Mouse (Mus musculus): ENCODE data around the gene Dact3. TPM values are rescaled to one million over a fixed set of nuclear protein-coding genes. Genes with fewer than 3 reads are reported as not detected.

The Dact3 gene
- total and polyA plus RNA-seq, 3 experiments = 0.31 to 2.1 TPM; not detected in 1

DNA sequence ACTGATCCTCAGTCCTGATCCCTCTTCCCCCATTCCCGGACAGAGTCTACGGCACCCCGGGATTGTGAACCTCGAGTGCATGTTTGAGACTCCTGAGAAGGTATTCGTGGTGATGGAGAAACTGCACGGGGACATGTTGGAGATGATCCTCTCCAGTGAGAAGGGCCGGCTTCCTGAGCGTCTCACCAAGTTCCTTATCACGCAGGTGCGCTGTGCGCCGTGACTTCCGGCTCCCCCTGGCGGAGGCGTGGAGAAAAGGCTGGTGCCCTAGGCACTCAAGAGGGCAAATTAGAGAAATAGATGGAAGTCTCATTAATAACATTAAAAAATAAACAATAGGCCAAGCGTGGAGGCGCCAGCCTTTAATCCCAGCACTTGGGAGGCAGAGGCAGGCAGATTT is 16.8 kb upstream of the Dact3 start:
- Histone ChIP-seq H3K27me3 (ENCODE audit: control insufficient read depth in 1 of 2, insufficient read depth in 2 of 2, low read length in 2 of 2) (no peaks in the 10 kb centered on the region), H3K4me1 (ENCODE audit: control insufficient read depth in 1 of 2, insufficient read depth in 2 of 2, low read length in 2 of 2) (0 out of 4 replicates have a peak, but pooled peaks cover 0 to 3% of the 10 kb centered on the region in 2 experiments), H3K4me3 (ENCODE audit: control insufficient read depth in 1 of 2, insufficient read depth in 1 of 2, low read depth in 2 of 2, low read length in 2 of 2) (0 out of 4 replicates have a peak overlapping the region, but pooled peaks of 1 of the 2 experiments have one; percentile 25), H3K9me3 (replicated peaks; ENCODE audit: insufficient read depth, low read length) (no peaks in the 10 kb centered on the region), H3K27ac (ENCODE audit: control insufficient read depth, low read depth, low read length) (no peak overlapping the region), H3K79me2 (ENCODE audit: control insufficient read depth, insufficient read depth, low read length, poor library complexity) (no peaks in the 10 kb centered on the region), H3K36me3 (ENCODE audit: control insufficient read depth in 1 of 2, insufficient read depth in 2 of 2, low read length in 2 of 2) (0 out of 4 replicates have a peak, but pooled peaks cover 0 to 2% of the 10 kb centered on the region in 2 experiments), H3K9ac (ENCODE audit: control insufficient read depth, low read depth, low read length, poor library complexity, severe bottlenecking) (no peak overlapping the region)
- TF ChIP-seq GATA1 (IDR thresholded peaks at IDR 0.05; ENCODE audit: low read depth, low read length) = peak; percentile 59; the same call in 1 of the 2 replicates
- TF ChIP-seq HCFC1 (IDR thresholded peaks at IDR 0.05; ENCODE audit: low read depth, low read length) = 0 out of 2 replicates have a peak, but pooled peaks have one; percentile 48
- 0 out of 2 replicates have a peak, but pooled peaks have one; percentile 18 for TF ChIP-seq ELF1 (IDR thresholded peaks at IDR 0.05; ENCODE audit: low read depth, low read length)
- TF ChIP-seq SMC3 (IDR thresholded peaks at IDR 0.05; ENCODE audit: low read depth, low read length) = peak; percentile 70
- no peak for TF ChIP-seq MAZ (IDR thresholded peaks at IDR 0.05; ENCODE audit: low read depth, low read length)
- TF ChIP-seq CTCF (IDR thresholded peaks at IDR 0.05 in 2 of 3, conservative IDR thresholded peaks at IDR 0.05 in 1 of 3; ENCODE audit: control insufficient read depth in 1 of 3, insufficient read depth in 1 of 3, low read depth in 2 of 3, low read length in 3 of 3, poor library complexity in 1 of 3, severe bottlenecking in 1 of 3) = peak; percentile 48 to 85 (median 79)
- TF ChIP-seq RCOR1 (IDR thresholded peaks at IDR 0.05; ENCODE audit: low read depth, low read length) = 0 out of 2 replicates have a peak, but pooled peaks have one; percentile 16
- TF ChIP-seq NRF1 (IDR thresholded peaks at IDR 0.05; ENCODE audit: insufficient read depth, low read depth, low read length, poor library complexity, severe bottlenecking) = peak; percentile 37; the same call in 1 of the 2 replicates
- no peak for TF ChIP-seq E2F4 (IDR thresholded peaks at IDR 0.05; ENCODE audit: borderline replicate concordance, low read depth, low read length)
- no peak for TF ChIP-seq MAFK (IDR thresholded peaks at IDR 0.05; ENCODE audit: borderline replicate concordance, low read depth, low read length)
- TF ChIP-seq ZMIZ1 (IDR thresholded peaks at IDR 0.05; ENCODE audit: low read depth, low read length) = no peak
- TF ChIP-seq USF2 (IDR thresholded peaks at IDR 0.05; ENCODE audit: borderline replicate concordance in 1 of 2, insufficient read depth in 1 of 2, low read depth in 1 of 2, low read length in 2 of 2) = no peak
- TF ChIP-seq RAD21 (IDR thresholded peaks at IDR 0.05; ENCODE audit: low read depth, low read length) = peak; percentile 32
- peak; percentile 28; the same call in 1 of the 2 replicates for TF ChIP-seq TCF12 (IDR thresholded peaks at IDR 0.05; ENCODE audit: low read depth, low read length)
- TF ChIP-seq SIN3A (IDR thresholded peaks at IDR 0.05; ENCODE audit: low read length) = no peak
- peak; percentile 73 for DNase-seq (ENCODE audit: low read depth, low spot score)

DNA sequence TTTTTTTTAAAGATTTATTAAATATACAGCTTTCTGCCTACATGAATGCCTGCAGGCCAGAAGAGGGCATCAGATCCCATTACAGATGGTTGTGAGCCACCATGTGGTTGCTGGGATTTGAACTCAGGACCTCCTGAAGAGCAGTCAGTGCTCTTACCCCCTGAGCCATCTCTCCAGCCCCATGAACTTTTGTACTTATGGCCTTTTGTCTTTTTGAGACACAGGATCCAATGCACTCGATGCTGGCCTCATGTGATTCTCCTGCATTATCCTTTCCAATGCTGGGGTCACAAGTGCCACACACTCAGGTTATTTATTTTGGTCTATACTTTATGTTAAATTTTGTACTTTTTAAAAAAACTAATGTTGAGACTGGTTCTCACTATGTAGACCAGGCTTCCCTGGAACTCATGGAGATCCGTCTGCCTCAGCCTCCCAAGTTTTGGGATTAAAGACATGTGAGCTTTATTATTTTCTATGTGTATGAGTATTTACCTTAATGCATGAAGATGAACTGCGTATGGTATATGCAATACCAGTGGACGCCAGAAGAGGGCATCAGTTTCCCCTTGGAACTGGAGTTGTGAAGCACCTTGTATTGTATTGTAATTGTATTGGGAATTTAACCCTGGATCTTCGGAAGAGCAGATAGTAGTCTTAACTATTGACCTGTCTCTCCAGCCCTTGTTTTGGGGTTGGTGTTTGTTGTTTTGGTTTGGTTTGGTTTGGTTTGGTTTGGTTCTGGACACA is 15.0 kb upstream of the Dact3 start:
- 0 out of 4 replicates have a peak, but pooled peaks cover 0 to 2% of the 10 kb centered on the region in 2 experiments for H3K36me3 ChIP-seq (ENCODE audit: control insufficient read depth in 1 of 2, insufficient read depth in 2 of 2, low read length in 2 of 2)
- H3K27me3 ChIP-seq (ENCODE audit: control insufficient read depth in 1 of 2, insufficient read depth in 2 of 2, low read length in 2 of 2) = no peaks in the 10 kb centered on the region
- H3K9me3 ChIP-seq (replicated peaks; ENCODE audit: insufficient read depth, low read length) = no peaks in the 10 kb centered on the region
- H3K4me1 ChIP-seq (ENCODE audit: control insufficient read depth in 1 of 2, insufficient read depth in 2 of 2, low read length in 2 of 2) = 0 out of 4 replicates have a peak, but pooled peaks cover 0 to 3% of the 10 kb centered on the region in 2 experiments
- no peak overlapping the region for H3K4me3 ChIP-seq (ENCODE audit: control insufficient read depth in 1 of 2, insufficient read depth in 1 of 2, low read depth in 2 of 2, low read length in 2 of 2)
- no peaks in the 10 kb centered on the region for H3K79me2 ChIP-seq (ENCODE audit: control insufficient read depth, insufficient read depth, low read length, poor library complexity)
- peak; percentile 82 for DNase-seq (ENCODE audit: low read depth, low spot score)
- peak; percentile 43 for TF ChIP-seq RAD21 (IDR thresholded peaks at IDR 0.05; ENCODE audit: low read depth, low read length)
- TF ChIP-seq ZMIZ1 (IDR thresholded peaks at IDR 0.05; ENCODE audit: low read depth, low read length) = no peak
- TF ChIP-seq SMC3 (IDR thresholded peaks at IDR 0.05; ENCODE audit: low read depth, low read length) = peak; percentile 71
- TF ChIP-seq CTCF (IDR thresholded peaks at IDR 0.05 in 2 of 3, conservative IDR thresholded peaks at IDR 0.05 in 1 of 3; ENCODE audit: control insufficient read depth in 1 of 3, insufficient read depth in 1 of 3, low read depth in 2 of 3, low read length in 3 of 3, poor library complexity in 1 of 3, severe bottlenecking in 1 of 3) = peak; percentile 52 to 88 (median 75)
- TF ChIP-seq JUND (IDR thresholded peaks at IDR 0.05; ENCODE audit: low read depth, low read length) = no peak
- peak; percentile 95 for TF ChIP-seq TBP (IDR thresholded peaks at IDR 0.05; ENCODE audit: low read depth, low read length)
- no peak overlapping the region for H3K9ac ChIP-seq (ENCODE audit: control insufficient read depth, low read depth, low read length, poor library complexity, severe bottlenecking)
- H3K27ac ChIP-seq (ENCODE audit: control insufficient read depth, low read depth, low read length) = no peak overlapping the region

Measured in MEL (cell line).